Mouse (Mus musculus): ENCODE results near the gene Hdac1. TPM values are rescaled to one million over a fixed set of nuclear protein-coding genes. Genes with fewer than 3 reads are reported as not detected.

Hdac1 gene
- polyA plus RNA-seq (2017; shearing (Covaris generic)) = 375 TPM

GRCm38 (mm10) chr4:129542592-129543141, at the start of gene Hdac1:
Gene Hdac1 (minus strand): TSS chr4:129542713.

GRCm38 (mm10) chr4:129578466-129578865, 36.0 kb upstream of the Hdac1 start, which contains the start of gene Fam167b:
Gene Fam167b (minus strand): TSS chr4:129578549.

GRCm38 (mm10) chr4:129573430-129573829, 30.9 kb upstream of the Hdac1 start, which contains the start of gene Lck:
Gene Lck (minus strand): TSS chr4:129573641.

GRCm38 (mm10) chr4:129513086-129513767, 29.3 kb downstream of the Hdac1 start, which contains the start of gene Marcksl1:
Gene Marcksl1 (plus strand): TSS chr4:129513581.

DNA sequence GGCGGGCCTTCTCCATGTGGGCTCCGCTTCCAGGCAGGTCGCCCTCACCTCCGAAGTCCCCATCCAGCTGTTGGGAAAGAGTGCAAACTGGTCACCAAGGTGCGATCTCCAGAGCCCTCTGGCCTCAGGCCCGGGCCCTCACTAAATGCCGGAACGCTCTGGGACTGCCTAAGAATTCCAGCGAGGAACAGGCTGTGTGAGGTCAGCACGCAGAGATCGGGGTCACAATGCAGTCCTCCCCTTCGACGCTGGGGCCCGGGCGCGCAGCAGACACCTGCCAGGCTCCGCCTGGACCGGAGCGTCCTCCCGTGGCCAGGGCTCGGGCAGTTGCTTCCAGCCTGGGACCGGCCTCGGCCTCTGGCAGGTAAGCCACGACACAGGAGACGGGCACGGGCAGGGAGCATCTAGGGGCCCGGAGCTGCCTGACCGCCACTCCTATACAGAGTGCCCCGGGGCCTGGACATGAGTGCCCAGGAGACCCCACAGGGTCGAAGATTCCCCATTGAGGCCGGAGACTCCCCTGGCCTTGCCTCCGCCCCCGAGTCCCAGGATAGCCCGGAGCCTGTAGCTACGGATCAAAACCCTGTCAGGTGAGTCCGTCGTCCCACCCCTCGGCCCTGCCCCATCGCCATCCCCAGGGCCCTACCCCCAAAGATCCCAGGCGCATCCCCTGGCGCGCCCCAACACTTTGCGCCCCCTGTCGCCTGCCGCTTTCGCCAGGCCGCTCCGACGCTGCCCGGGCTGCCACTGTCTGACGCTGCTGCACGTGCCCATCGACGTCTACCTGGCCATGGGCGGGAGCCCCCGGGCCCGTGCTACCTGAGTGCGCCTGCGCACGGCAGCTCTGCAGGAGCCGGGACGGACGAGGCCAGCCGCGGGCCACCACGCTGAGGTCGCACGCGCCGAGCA, 51.3 kb downstream of the Hdac1 start, which contains the start of the genes Tssk3 and Fam229a:
Tssk3 (minus strand) TSS at position 51 of the 909 bp plus-strand sequence.
Fam229a (plus strand) TSS at position 219 of the 909 bp plus-strand sequence.

Other genes starting within 250 kb of the Hdac1 start
- gene Rbbp4, start 207.3 kb downstream of the Hdac1 start, polyA plus RNA-seq (2017; shearing (Covaris generic)) = 380 TPM
- 86.8 TPM for gene Zbtb8os, start 207.0 kb downstream of the Hdac1 start, polyA plus RNA-seq (2017; shearing (Covaris generic))
- 12.3 TPM for gene Zbtb8a, start 164.6 kb downstream of the Hdac1 start, polyA plus RNA-seq (2017; shearing (Covaris generic))
- gene Zbtb8b, start 101.9 kb downstream of the Hdac1 start, polyA plus RNA-seq (2017; shearing (Covaris generic)) = not detected
- gene Bsdc1, start 81.1 kb downstream of the Hdac1 start, polyA plus RNA-seq (2017; shearing (Covaris generic)) = 44.4 TPM
- gene Tssk3, start 51.7 kb downstream of the Hdac1 start, polyA plus RNA-seq (2017; shearing (Covaris generic)) = not detected
- gene Fam229a, start 51.5 kb downstream of the Hdac1 start, polyA plus RNA-seq (2017; shearing (Covaris generic)) = not detected
- gene Marcksl1, start 29.1 kb downstream of the Hdac1 start, polyA plus RNA-seq (2017; shearing (Covaris generic)) = 6.5 TPM
- 1,699 TPM for gene Lck, start 30.9 kb upstream of the Hdac1 start, polyA plus RNA-seq (2017; shearing (Covaris generic))
- gene Fam167b, start 35.8 kb upstream of the Hdac1 start, polyA plus RNA-seq (2017; shearing (Covaris generic)) = not detected
- gene Eif3i, start 57.9 kb upstream of the Hdac1 start, polyA plus RNA-seq (2017; shearing (Covaris generic)) = 238 TPM
- gene Tmem234, start 58.0 kb upstream of the Hdac1 start, polyA plus RNA-seq (2017; shearing (Covaris generic)) = 282 TPM
- 8.8 TPM for gene Dcdc2b, start 71.5 kb upstream of the Hdac1 start, polyA plus RNA-seq (2017; shearing (Covaris generic))
- 43.9 TPM for gene Iqcc, start 76.4 kb upstream of the Hdac1 start, polyA plus RNA-seq (2017; shearing (Covaris generic))
- gene Ccdc28b, start 81.2 kb upstream of the Hdac1 start, polyA plus RNA-seq (2017; shearing (Covaris generic)) = 49.2 TPM
- gene Txlna, start 98.4 kb upstream of the Hdac1 start, polyA plus RNA-seq (2017; shearing (Covaris generic)) = 88.8 TPM
- gene Kpna6, start 130.1 kb upstream of the Hdac1 start, polyA plus RNA-seq (2017; shearing (Covaris generic)) = 26.1 TPM
- 25.6 TPM for gene Tmem39b, start 154.1 kb upstream of the Hdac1 start, polyA plus RNA-seq (2017; shearing (Covaris generic))
- 30.1 TPM for gene Khdrbs1, start 199.6 kb upstream of the Hdac1 start, polyA plus RNA-seq (2017; shearing (Covaris generic))

All from CD4-positive, CD25-positive, alpha-beta regulatory T cell, adult 9 weeks (primary cell).